Mouse (Mus musculus): ENCODE measurements at regions not wholly inside any gene's neighbourhood (a gene's known extent, or its start where the extent isn't known, plus 50 kb on each side); places are given as distances from the start of the nearest gene placed in this dataset.

DNA sequence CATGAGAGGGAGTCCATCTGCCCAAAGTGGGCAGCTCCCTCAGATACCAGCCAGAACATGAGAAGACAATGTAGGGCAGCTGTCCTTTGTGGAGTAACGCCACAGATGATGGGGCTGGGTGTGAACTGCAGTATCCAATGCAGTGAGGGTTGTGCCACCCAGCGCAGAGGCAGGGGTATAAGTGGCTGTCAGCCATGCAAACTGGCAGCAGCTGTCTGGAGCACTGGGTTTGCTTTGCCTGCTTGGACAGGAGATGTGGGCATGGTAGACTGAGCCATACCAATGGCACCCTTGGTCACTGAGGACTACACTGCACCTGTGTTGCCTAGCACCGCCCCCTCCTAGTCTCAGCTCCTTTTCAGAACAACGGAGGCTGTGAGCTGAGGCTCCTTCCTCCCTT, 244.6 kb upstream of the Mgmt start:
- no peaks in the 10 kb centered on the region for H3K9me3 ChIP-seq (ENCODE audit: low read length)
- DNase-seq (ENCODE audit: low spot score) (no peak), ATAC-seq (no peak)
- no peak for TF ChIP-seq CTCF (IDR thresholded peaks at IDR 0.05; ENCODE audit: low read depth)
- H3K9ac ChIP-seq (replicated peaks; ENCODE audit: low read length) = no peak overlapping the region
- no peak overlapping the region for H3K4me2 ChIP-seq (ENCODE audit: low read depth, low read length)
- no peaks in the 10 kb centered on the region for H3K27me3 ChIP-seq (ENCODE audit: insufficient read depth, low read length)
- no peaks in the 10 kb centered on the region for H3K36me3 ChIP-seq (ENCODE audit: insufficient read depth, low read length)
- 89% methylated on average over 4 of the region's 4 CpGs for WGBS
- H3K4me1 ChIP-seq (ENCODE audit: insufficient read depth, low read length) = no peaks in the 10 kb centered on the region
- H3K27ac ChIP-seq = no peak overlapping the region
- H3K4me3 ChIP-seq (ENCODE audit: low read length) = no peak overlapping the region

DNA sequence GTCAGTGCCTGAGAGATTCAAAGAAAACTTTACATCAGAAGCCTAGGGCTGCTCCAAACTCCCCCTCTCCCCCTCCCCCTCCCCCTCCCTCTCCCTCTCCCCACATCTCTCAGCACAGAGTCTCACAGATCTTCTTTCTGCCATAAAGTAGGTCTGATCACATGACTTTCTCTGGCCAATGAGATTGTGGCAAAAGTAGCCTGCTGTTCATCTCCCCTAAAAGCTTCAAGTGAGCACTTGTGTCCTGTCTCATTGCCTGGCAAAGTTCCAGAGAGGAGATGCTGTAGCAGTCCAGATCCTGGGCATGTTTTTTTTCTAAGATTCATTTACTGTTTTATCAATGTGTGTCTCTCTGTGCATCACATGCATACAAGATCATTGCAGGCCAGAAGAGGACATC, 234.5 kb upstream of the Mgmt start:
- Histone ChIP-seq H3K4me2 (ENCODE audit: low read depth, low read length) (no peak overlapping the region), H3K36me3 (ENCODE audit: insufficient read depth, low read length) (no peaks in the 10 kb centered on the region), H3K9ac (replicated peaks; ENCODE audit: low read length) (no peak overlapping the region), H3K9me3 (ENCODE audit: low read length) (no peaks in the 10 kb centered on the region), H3K27ac (no peak overlapping the region), H3K4me1 (ENCODE audit: insufficient read depth, low read length) (no peaks in the 10 kb centered on the region), H3K27me3 (ENCODE audit: insufficient read depth, low read length) (no peaks in the 10 kb centered on the region), H3K4me3 (ENCODE audit: low read length) (no peak overlapping the region)
- ATAC-seq (no peak), DNase-seq (ENCODE audit: low spot score) (no peak)
- no peak for TF ChIP-seq CTCF (IDR thresholded peaks at IDR 0.05; ENCODE audit: low read depth)

DNA sequence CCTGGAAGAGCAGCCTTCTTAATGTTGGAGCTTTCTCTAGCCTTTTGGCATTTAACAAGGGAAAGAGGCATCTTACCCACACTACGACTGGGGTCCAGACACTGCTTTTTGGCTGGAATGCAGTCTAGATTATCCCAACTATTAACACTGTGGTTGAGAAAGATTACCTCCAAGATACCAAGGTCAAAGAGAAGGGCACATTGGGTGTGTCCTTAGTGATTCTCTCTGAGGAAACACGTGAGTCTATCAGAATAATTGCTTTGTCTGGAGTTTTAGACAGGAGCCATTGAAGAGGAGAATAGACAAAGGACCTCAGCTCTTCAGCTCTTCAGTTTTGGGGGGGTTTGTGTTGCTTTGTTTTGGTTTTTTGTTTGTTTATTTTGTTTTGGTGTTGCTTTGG, 234.0 kb upstream of the Mgmt start:
- Histone ChIP-seq H3K9ac (replicated peaks; ENCODE audit: low read length) (no peak overlapping the region), H3K36me3 (ENCODE audit: insufficient read depth, low read length) (no peaks in the 10 kb centered on the region), H3K4me3 (ENCODE audit: low read length) (no peak overlapping the region), H3K27ac (no peak overlapping the region), H3K4me1 (ENCODE audit: insufficient read depth, low read length) (no peaks in the 10 kb centered on the region), H3K27me3 (ENCODE audit: insufficient read depth, low read length) (no peaks in the 10 kb centered on the region), H3K4me2 (ENCODE audit: low read depth, low read length) (no peak overlapping the region), H3K9me3 (ENCODE audit: low read length) (no peaks in the 10 kb centered on the region)
- ATAC-seq = no peak
- TF ChIP-seq CTCF (IDR thresholded peaks at IDR 0.05; ENCODE audit: low read depth) = no peak
- DNase-seq (ENCODE audit: low spot score) = no peak
- WGBS = 65% methylated on average over 2 of the region's 2 CpGs

DNA sequence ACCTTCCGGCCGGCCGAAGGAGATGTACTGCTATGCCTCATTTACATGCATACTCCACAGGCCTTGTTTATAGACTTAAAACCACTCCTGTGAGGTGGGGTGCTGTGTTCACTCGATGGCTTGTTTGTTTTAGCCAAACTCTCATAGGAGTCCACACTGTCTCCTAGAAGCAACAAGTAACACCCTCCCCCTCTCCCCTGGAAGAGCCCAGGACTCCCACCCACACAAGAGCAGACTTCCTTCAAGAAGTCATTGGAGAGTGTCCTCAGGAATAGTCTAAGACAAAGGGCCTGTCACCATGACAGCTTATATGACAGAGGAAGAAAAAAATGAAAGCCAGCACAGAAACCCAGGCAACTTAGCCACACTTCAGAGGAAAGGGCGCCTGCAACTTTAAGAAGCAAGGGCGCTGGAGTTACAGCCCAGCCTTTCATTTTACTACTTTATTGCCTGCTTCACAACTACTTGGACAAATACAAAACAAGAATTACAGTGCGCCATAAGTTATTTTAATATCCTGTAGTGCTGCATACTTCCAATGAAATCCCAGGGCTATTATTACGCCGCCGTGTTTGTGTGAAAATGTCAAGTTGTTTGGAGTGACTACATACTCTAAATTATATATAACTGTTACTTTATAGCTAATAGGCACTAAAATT, 229.9 kb upstream of the Mgmt start:
- no peaks in the 10 kb centered on the region for H3K27me3 ChIP-seq (ENCODE audit: insufficient read depth, low read length)
- H3K4me3 ChIP-seq (ENCODE audit: low read length) = no peak overlapping the region
- H3K4me1 ChIP-seq (ENCODE audit: insufficient read depth, low read length) = no peaks in the 10 kb centered on the region
- no peak overlapping the region for H3K9ac ChIP-seq (replicated peaks; ENCODE audit: low read length)
- ATAC-seq = no peak
- H3K27ac ChIP-seq = no peak overlapping the region
- no peaks in the 10 kb centered on the region for H3K9me3 ChIP-seq (ENCODE audit: low read length)
- H3K4me2 ChIP-seq (ENCODE audit: low read depth, low read length) = no peak overlapping the region
- WGBS = 58% methylated on average over 10 of the region's 10 CpGs
- no peak for DNase-seq (ENCODE audit: low spot score)
- H3K36me3 ChIP-seq (ENCODE audit: insufficient read depth, low read length) = no peaks in the 10 kb centered on the region
- no peak for TF ChIP-seq CTCF (IDR thresholded peaks at IDR 0.05; ENCODE audit: low read depth)

DNA sequence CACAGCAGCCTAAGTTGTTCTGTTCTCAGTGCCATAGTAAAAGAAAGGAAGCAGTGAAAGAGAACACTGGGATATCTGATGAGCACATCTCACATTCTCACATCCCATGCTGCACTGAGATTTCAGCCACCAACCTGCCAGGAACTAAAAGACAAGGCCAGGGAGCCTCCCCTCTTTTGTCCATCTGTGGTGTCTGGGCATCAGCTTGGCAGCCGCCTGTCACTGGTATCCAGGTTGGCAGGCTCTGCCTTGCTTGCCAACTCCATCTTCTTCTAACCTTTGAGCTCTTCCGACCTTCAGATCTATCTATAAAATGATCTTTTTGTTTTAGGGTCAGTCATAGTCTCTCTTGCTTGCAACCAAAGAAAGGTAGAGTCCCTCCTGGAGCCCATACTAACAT, 228.5 kb upstream of the Mgmt start:
- Histone ChIP-seq H3K4me3 (ENCODE audit: low read length) (no peak overlapping the region), H3K4me1 (ENCODE audit: insufficient read depth, low read length) (no peaks in the 10 kb centered on the region), H3K4me2 (ENCODE audit: low read depth, low read length) (no peak overlapping the region), H3K9ac (replicated peaks; ENCODE audit: low read length) (no peak overlapping the region), H3K9me3 (ENCODE audit: low read length) (no peaks in the 10 kb centered on the region), H3K36me3 (ENCODE audit: insufficient read depth, low read length) (no peaks in the 10 kb centered on the region), H3K27me3 (ENCODE audit: insufficient read depth, low read length) (no peaks in the 10 kb centered on the region), H3K27ac (no peak overlapping the region)
- TF ChIP-seq CTCF (IDR thresholded peaks at IDR 0.05; ENCODE audit: low read depth) = no peak
- ATAC-seq (no peak), DNase-seq (ENCODE audit: low spot score) (no peak)
- 71% methylated on average over 2 of the region's 2 CpGs for WGBS

DNA sequence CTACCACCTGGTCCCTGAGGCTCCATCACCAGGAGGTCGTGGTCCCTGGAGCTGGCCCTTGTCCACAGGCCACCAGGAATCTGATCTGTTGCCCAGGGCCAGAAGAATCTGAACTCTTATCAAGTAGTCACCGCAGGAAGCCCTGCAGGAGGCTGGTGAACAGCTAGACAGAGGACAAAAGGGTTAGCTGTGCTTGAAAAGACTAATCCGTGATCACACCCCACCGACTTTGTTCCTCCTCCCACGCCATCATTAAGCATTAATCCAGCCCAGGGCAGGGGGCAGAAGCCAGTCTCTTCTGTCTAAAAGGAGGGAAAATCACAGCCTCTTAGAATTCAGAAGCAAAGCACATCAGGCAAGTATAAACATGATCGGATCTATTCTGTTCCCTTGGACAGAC, 227.7 kb upstream of the Mgmt start:
- Histone ChIP-seq H3K27ac (no peak overlapping the region), H3K9ac (replicated peaks; ENCODE audit: low read length) (no peak overlapping the region), H3K9me3 (ENCODE audit: low read length) (no peaks in the 10 kb centered on the region), H3K4me2 (ENCODE audit: low read depth, low read length) (no peak overlapping the region), H3K27me3 (ENCODE audit: insufficient read depth, low read length) (no peaks in the 10 kb centered on the region), H3K36me3 (ENCODE audit: insufficient read depth, low read length) (no peaks in the 10 kb centered on the region), H3K4me1 (ENCODE audit: insufficient read depth, low read length) (no peaks in the 10 kb centered on the region), H3K4me3 (ENCODE audit: low read length) (no peak overlapping the region)
- no peak for TF ChIP-seq CTCF (IDR thresholded peaks at IDR 0.05; ENCODE audit: low read depth)
- no peak for DNase-seq (ENCODE audit: low spot score)
- 11% methylated on average over 6 of the region's 6 CpGs for WGBS
- ATAC-seq = no peak

DNA sequence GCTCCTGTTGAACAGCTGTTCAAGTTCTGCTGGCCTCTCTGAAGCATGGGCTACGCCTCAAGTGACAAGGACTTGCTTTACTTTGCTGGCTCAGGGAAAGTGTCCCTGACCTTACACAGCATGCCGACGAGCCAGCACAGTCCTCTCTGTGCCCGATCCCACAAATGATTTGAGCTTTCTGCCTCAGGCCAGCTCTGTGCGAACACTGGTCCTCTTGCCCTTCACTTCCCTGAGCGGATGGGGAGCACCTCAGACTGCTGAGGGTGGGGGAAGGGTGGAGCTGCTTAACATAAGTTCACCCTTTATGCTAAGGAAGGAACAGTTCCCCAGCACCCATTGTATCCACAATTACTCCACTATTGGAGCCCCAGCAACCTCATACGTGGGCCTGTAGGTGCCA, 223.7 kb upstream of the Mgmt start:
- H3K9me3 ChIP-seq (ENCODE audit: low read length) = no peaks in the 10 kb centered on the region
- H3K4me1 ChIP-seq (ENCODE audit: insufficient read depth, low read length) = no peaks in the 10 kb centered on the region
- H3K4me2 ChIP-seq (ENCODE audit: low read depth, low read length) = no peak overlapping the region
- no peak overlapping the region for H3K9ac ChIP-seq (replicated peaks; ENCODE audit: low read length)
- H3K36me3 ChIP-seq (ENCODE audit: insufficient read depth, low read length) = no peaks in the 10 kb centered on the region
- no peaks in the 10 kb centered on the region for H3K27me3 ChIP-seq (ENCODE audit: insufficient read depth, low read length)
- no peak overlapping the region for H3K27ac ChIP-seq
- ATAC-seq = no peak
- WGBS = 71% methylated on average over 7 of the region's 7 CpGs
- DNase-seq (ENCODE audit: low spot score) = no peak
- no peak for TF ChIP-seq CTCF (IDR thresholded peaks at IDR 0.05; ENCODE audit: low read depth)
- no peak overlapping the region for H3K4me3 ChIP-seq (ENCODE audit: low read length)

Measured in hindbrain, postnatal 0 days (tissue).